ENCODE assay signal across 9 mouse cellular contexts in genomic region chr1:24664158-24664557, GRCm38 (mm10).
"Had no signal": no experiment of that assay in that cellular context is flagged by ENCODE, and none has a peak within 500 bp of the region (broad histone marks: within the 10 kb centered on the region; RNA-seq: fewer than 3 reads in every experiment).

No protein-coding gene starts in this region.

- DNase-seq: lung, adult 18-20 months; lung, embryonic 14.5 days; lung, postnatal 14 days; lung, postnatal 36 days; right cerebral cortex, postnatal 14 days; thymus, adult 2 months; thymus, postnatal 36 days had no signal

- ATAC-seq: midbrain, embryonic 13.5 days; midbrain, embryonic 15.5 days had no signal
